Mouse (Mus musculus) adrenal gland, adult 2 months (tissue): ENCODE results near the gene Tubb5. TPM values are rescaled to one million over a fixed set of nuclear protein-coding genes. Genes with fewer than 3 reads are reported as not detected.

ENCODE experiments used
- DNase-seq: peaks from one replicate; pipeline ENCODE4 v3.0.0; 2021
- long read RNA-seq: library from polyadenylated mRNA; stranded (forward); transcript quantifications from one replicate; pipeline ENCODE4 v2.0.0, GENCODE M21; 2021
- polyA plus RNA-seq: library from polyadenylated mRNA; depleted of rRNA; stranded (reverse); fragments of >200 nt; gene quantifications from 2 replicates; pipeline ENCODE4 v1.2.3, GENCODE M21; 2012; rRNA removed
- total RNA-seq, 2 experiments: library from RNA; stranded (reverse); gene quantifications; 2 replicates each; pipeline ENCODE4 v1.2.3; 2021

Tubb5 gene
- 100 to 1,000 TPM; 152 to 198 TPM for total RNA-seq
- polyA plus RNA-seq = 137 and 156 TPM in 2 replicates
- long read RNA-seq, transcript Tubb5-201 (4 exons, 2,649 nt) = major isoform, 185 of 191 reads
- long read RNA-seq, partial matches to known transcripts = 0 of 191 reads
- long read RNA-seq, other reads (novel, unspliced or antisense) = 5 of 191 reads

- DNase-seq = peak; percentile 97
Measured at GRCm38 (mm10) chr17:35838122-35838544, at the start of gene Tubb5. Gene Tubb5 (minus strand): TSS chr17:35838306.

- no peak for DNase-seq
Measured at GRCm38 (mm10) chr17:35887725-35888124, 49.6 kb upstream of the Tubb5 start.

- no peak for DNase-seq
Measured at GRCm38 (mm10) chr17:35883777-35884176, 45.7 kb upstream of the Tubb5 start.

- no peak for DNase-seq
Measured at GRCm38 (mm10) chr17:35882924-35883323, 44.8 kb upstream of the Tubb5 start.

GRCm38 (mm10) chr17:35879245-35880057 is 41.3 kb upstream of the Tubb5 start, which contains the start of gene Dhx16:
Gene Dhx16 (plus strand): TSS chr17:35879819.
- peak; percentile 96 for DNase-seq

GRCm38 (mm10) chr17:35874721-35875120 is 36.6 kb upstream of the Tubb5 start:
- DNase-seq = peak; percentile 48

GRCm38 (mm10) chr17:35873774-35874519 is 35.8 kb upstream of the Tubb5 start:
- DNase-seq = peak; percentile 91

- no peak for DNase-seq
Measured at GRCm38 (mm10) chr17:35870884-35871696, 33.0 kb upstream of the Tubb5 start.

- peak; percentile 87 for DNase-seq
Measured at GRCm38 (mm10) chr17:35870151-35870883, 32.2 kb upstream of the Tubb5 start.

- peak; percentile 68 for DNase-seq
Measured at GRCm38 (mm10) chr17:35869346-35870067, 31.4 kb upstream of the Tubb5 start.

- no peak for DNase-seq
Measured at GRCm38 (mm10) chr17:35868961-35869345, 30.8 kb upstream of the Tubb5 start.

GRCm38 (mm10) chr17:35868165-35868820 is 30.2 kb upstream of the Tubb5 start:
- DNase-seq = peak; percentile 57

GRCm38 (mm10) chr17:35866911-35867890 is 29.1 kb upstream of the Tubb5 start:
- DNase-seq = peak; percentile 74

GRCm38 (mm10) chr17:35866281-35866831 is 28.2 kb upstream of the Tubb5 start:
- peak; percentile 87 for DNase-seq

GRCm38 (mm10) chr17:35865481-35866280 is 27.6 kb upstream of the Tubb5 start, which contains the start of gene Ppp1r18:
Gene Ppp1r18 (plus strand): TSS chr17:35865593.
- DNase-seq = peak; percentile 85

- no peak for DNase-seq
Measured at GRCm38 (mm10) chr17:35864832-35865353, 26.8 kb upstream of the Tubb5 start.
